Mouse (Mus musculus): ENCODE data around the gene Axin1.
A peak's percentile ranks its signal among the peaks of the same experiment; 100 is the strongest.
"Not testable (repeated sequence)": the region's sequence is repeated elsewhere in the genome, so short reads cannot be mapped to it uniquely, and the experiment has no call there.

The Axin1 gene

DNA sequence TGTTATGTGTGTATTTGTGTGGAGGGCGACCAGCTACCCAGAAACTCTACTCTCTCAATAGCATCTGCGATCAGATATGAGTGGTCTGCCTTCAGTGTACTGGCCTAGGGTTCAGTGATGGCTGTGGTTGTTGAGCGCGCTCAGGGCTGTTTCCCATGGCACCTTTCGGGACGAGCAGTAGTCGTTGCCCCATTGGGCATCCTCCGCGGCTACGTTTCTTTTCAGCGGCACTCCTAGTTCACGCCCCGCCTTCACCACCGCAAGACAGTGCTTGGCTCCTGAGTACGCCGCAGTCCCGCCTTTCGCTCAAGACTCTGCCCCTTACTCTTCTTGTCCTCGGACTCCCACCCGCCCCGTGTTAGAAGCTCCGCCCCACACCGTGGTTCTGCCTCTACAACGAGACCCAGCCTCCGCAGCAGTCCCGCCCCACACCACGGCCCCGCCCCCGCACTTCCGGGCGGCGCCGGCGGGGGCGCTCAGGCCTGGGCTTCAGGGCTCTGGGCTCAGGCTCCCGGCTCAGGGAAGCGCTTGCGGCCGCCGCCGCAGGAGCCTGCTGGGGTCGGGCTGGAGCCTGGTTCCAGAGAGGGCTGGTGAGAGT lies at the start of gene Axin1:
Gene Axin1, plus strand, starts transcription at position 450 of the 598 bp plus-strand sequence.
- DNase-seq: peak; percentile 98

- DNase-seq: peak; percentile 94
Measured at GRCm38 (mm10) chr17:26089905-26090632, 48.4 kb upstream of the Axin1 start, which contains the start of gene Decr2. Decr2 (minus strand) TSS chr17:26090337.

GRCm38 (mm10) chr17:26094531-26095110 lies 43.9 kb upstream of the Axin1 start:
- no peak for DNase-seq

DNA sequence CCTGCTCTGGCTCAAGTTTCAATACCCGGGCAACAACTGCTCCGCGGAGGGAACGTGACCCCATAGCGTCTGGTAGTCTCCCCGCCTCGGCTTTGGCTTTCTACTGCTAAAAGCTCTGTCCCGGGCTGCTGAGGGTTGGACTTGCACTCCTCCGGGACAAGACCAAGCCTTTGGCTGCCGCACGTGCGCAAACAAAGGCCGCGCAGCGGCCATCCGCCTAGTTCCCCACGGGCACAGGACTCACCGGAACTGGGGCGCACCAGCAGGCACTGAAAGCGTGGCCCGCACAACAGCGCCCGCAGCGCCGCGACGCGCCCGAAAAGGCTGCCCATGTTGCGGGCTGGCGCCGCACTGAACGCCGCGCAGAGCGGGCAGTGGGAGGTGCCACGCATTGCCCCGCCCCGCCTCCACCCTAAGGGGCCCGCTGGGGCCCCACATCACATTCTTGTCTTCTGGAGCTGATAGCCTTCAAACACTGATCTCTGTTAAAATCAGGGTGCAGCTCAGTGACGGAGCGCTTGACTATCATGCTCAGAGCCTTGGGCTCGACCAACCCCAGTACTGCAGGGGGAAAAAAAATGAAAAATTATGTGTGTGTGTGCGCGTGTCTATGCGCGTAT lies 43.3 kb upstream of the Axin1 start, which contains the start of gene Nme4:
Gene Nme4, minus strand, starts transcription at position 482 of the 620 bp plus-strand sequence.
- DNase-seq: peak; percentile 79

DNA sequence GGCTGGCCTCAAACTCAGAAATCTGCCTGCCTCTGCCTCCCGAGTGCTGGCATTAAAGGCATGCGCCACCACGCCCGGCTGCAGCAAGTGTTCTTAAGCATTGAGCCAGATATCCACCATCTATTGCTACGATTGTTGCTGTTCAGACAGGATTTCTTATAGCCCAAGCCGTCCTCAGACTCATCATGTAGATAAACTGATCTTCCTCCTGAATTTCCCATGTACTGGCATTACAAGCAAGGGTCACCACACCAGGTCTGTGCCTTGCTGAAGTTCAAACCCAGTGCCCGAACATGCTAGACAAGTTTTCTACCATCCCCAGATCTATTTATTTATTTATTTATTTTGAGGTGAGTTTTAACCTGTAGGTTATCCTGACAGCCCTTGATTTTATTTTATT lies 40.0 kb upstream of the Axin1 start:
- DNase-seq: no peak

DNA sequence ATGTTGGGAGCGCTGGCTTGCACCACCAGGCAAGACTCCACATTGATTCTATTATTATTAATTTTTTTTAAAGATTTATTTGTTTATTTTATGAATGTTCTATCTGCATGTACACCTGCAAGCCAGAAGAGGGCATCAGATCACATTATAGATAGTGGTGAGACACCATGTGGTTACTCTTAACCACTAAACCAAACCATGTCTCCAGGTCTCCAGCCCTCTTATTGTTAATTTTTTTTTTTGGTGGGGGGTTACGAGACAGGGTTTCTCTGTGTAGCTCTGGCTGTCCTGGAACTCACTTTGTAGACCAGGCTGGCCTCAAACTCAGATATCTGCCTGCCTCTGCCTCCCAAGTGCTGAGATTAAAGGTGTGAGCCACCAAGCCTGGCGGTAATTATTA lies 39.2 kb upstream of the Axin1 start:
- DNase-seq: peak; percentile 48

- no peak for DNase-seq
Measured at GRCm38 (mm10) chr17:26100166-26100565, 38.3 kb upstream of the Axin1 start.

- peak; percentile 17 for DNase-seq
Measured at GRCm38 (mm10) chr17:26101478-26101877, 37.0 kb upstream of the Axin1 start.

DNA sequence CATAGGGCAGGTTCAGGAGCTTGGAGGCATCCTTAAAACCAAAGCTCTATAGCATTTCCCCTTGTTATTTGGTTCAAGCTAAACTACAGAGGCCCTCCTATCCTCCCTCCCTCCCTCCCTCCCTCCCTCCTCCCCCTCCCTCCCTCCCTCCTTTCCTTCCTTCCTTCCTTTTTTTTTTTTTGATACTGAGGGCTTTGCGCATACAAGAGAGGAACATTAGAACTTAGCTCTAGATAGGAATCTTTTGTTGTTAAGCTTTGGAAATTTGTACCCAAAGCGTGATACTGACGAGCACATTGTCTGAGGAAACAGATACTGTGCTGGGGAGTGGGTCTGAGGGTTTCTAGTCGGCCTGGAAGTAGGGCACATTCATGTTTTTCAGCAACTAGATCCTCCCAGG lies 32.9 kb upstream of the Axin1 start:
- no peak for DNase-seq

- DNase-seq: no peak
Measured at GRCm38 (mm10) chr17:26110156-26110555, 28.3 kb upstream of the Axin1 start.

GRCm38 (mm10) chr17:26111024-26111423 lies 27.5 kb upstream of the Axin1 start:
- DNase-seq: no peak

GRCm38 (mm10) chr17:26111722-26112121 lies 26.8 kb upstream of the Axin1 start:
- DNase-seq: no peak

- no peak for DNase-seq
Measured at GRCm38 (mm10) chr17:26112751-26113150, 25.7 kb upstream of the Axin1 start.

DNA sequence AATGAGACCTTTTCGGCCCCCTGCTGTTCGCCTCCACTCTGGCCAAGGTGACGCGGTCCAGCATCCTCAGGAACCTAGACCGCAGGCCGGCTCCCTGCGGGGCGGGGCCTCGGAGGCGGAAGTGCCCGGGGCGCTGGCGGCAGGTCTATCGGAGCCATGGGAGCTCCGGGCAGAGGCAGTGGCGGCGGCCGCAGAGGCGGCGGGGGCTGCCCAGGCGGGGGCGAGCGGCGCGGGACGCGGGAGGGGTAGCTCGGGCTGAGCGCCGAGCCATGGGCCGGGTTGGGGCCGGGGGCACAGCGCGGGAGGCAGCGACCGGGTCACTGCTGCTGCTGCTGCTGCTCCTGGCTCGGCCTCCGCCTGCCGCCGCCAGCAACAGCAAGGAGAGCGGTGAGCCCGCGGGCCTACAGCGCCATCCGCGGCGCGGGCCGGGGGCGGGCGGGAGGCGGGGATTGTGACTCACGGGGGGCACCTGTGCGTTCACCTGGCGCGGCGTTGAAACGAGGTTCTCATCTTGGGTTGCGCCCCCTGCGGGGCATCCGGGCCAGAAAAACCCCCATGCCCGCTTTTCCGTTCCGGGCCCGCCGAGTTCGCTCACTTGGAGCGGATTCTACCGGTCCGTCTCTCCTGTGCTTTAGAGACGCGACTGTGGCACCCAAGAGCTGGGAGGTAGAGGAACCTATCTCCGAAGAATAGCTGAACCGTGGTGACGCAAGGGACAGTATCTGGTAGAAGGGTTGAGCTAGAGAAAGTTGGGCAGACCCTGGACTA lies 25.1 kb upstream of the Axin1 start, which contains the start of gene Tmem8:
Gene Tmem8, plus strand, starts transcription at position 119 of the 768 bp plus-strand sequence.
- DNase-seq: peak; percentile 77

DNA sequence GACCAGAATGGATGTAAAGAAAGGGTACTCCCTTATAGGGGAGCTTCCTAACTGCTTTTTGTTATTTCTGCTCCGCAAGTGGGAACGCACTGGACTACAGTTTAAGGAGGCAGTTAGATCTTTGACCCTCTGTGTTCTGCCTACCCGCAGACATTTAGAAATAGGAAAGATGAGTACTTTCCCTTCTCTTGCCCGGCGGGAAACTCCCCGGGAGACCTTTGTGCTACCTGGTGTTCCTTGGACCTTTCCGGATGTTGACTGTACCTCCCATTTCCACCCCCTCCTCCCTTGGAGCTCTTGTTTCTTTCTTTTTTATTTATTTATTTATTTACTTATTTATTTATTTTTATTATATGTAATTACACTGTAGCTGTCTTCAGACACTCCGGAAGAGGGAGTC lies 24.4 kb upstream of the Axin1 start:
- DNase-seq: no peak

- DNase-seq: not testable (repeated sequence)
Measured at GRCm38 (mm10) chr17:26114461-26114860, 24.0 kb upstream of the Axin1 start.

- no peak for DNase-seq
Measured at GRCm38 (mm10) chr17:26115205-26115898, 23.1 kb upstream of the Axin1 start.

- no peak for DNase-seq
Measured at GRCm38 (mm10) chr17:26115956-26116487, 22.5 kb upstream of the Axin1 start.

DNA sequence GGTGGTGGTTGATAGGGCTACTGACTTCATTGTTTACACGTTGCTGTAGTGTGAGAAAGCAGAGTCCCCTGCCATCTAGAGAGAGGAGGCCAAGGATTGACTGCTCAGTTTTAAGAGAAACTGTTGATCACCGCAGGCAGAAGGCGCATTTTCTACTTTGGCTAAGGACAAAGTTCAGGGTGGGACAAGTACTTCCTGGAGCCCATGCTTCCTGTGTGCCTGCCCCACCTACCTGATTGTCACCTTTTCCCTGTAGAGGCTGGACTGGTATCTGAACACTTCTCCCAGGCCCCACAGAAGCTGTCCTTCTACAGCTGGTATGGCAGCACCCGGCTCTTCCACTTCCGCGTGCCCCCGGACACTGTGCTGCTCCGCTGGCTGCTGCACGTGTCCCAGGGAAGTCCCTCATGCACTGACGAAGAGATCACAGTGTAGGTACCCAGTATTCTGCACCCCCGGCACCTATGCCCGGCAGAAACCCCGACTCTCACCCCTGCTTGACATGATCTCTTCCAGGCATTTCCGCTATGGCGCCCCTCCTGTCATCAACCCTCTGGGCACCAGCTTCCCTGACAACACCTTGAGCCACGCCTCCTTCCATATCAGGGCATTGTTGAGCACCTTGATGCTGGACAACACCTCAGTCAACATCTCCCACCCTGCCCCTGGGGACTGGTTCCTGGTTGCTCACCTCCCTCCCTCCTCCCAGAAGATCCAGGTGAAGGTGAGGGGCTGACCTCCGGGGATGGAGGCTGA lies 21.8 kb upstream of the Axin1 start:
- DNase-seq: no peak

DNA sequence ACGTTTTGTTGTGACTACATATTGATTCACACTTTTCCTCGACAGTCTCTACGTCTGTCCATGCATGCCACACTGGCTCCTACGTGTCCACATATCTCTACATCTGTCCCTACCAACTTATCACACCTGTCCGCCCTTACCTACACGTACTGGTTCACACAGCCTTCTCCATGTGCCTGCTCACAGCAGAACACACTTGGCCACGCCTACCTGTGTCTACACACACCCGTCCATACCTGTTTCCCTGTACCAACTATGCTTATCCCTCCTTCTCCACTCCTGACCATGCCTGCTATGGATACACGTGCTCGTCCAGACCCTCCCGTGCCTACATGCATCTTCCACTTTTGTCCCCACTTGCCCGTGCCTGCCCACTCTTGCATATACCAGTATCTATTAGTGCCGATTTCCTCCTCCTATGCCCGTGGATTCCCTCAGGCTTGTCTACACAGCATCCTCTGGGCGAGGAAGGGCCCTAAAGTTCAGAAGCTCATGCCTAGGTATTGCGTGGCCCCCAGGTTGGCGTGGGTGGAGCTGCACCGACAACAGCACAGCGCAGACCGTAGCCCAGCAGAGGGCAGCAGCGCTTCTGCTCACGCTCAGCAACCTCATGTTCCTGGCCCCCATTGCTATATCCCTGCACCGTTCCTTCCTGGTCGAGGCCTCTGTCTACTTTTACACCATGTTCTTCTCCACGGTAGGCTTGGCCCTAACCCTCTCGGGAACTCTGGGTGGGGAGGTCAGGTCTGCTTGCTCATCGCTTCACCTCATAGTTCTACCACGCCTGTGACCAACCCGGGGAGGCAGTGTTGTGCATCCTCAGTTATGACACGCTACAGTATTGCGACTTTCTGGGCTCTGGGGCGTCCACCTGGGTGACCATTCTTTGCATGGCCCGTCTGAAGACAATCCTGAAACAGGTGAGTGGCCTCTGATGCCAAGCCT lies 18.4 kb upstream of the Axin1 start:
- peak; percentile 74 for DNase-seq

Measured in retina, postnatal 1 day (tissue).